Mouse (Mus musculus) duodenum, adult 2 months (tissue): ENCODE measurements around the gene Wnt6. TPM values are rescaled to one million over a fixed set of nuclear protein-coding genes. Genes with fewer than 3 reads are reported as not detected.

Experiments
- polyA plus RNA-seq: library from polyadenylated mRNA; depleted of rRNA; stranded (reverse); fragments of >200 nt; gene quantifications from 2 replicates; pipeline ENCODE4 v1.2.3, GENCODE M21; 2012; ENCODE audit warnings: low replicate concordance; rRNA removed

The Wnt6 gene
- 2.5 and 11.0 TPM in 2 replicates for polyA plus RNA-seq

DNA sequence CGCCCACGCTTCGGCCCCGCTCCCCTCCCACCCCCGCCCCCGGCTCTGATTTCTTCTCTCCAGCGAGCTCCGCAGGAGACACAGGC, at the start of gene Wnt6:
Gene Wnt6 (plus strand): TSS at position 48 of the 86 bp plus-strand sequence.

DNA sequence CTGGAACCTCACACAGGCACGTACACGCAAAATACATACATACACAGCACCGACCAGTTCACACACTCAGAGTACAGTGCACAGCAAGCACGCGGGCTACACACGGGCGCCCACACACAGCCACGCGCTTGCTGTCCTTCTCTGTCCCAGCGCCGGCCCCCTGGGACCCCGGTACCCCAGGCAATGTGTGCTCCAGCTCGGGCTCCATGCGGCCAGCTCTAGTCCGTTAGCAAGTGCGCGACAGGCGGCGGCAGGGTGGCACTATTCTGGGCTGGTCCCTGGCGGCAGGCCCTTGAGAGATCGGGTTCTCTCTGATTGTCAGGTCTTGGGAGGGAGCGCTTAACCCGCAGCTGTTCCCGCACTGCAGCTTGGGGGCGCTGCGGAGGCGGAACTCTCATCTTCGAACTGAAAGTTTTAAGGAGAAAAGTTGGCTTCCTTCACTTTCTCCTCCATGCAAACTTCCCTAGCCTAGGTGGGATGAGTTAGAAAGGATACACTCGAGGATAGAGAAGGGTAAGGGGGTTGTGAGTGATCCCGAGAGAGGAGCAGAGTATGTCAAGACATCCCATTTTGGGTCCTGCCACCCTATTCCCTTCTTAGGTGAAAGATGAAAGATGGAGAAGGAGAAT, 22.9 kb upstream of the Wnt6 start, which contains the start of gene Prkag3:
Gene Prkag3 (minus strand): TSS at position 579 of the 629 bp plus-strand sequence.

DNA sequence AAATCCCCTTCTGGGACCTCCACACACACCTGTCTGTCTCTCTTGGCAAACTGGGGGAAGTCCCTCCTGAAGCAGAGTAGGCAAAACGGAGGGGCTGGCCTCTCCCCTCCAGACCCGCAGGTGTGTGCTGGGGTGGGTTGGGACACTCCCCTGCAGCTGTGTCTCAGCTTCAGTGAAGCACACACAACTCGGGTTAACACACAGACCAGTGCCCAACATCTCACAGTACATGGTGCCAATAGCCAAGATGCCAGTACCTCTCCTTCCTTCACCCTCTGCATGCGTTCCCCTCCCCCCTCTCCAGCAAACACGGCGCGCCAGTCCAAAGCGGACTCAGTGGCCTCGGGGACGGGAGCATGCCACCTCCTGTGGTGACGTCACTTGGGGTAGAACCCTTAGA, 19.6 kb downstream of the Wnt6 start, which contains the start of gene Wnt10a:
Gene Wnt10a (plus strand): TSS at position 268 of the 400 bp plus-strand sequence.

Other genes with a start within 250 kb of the Wnt6 start
- 0.08 TPM in 1 of 2 replicates, not detected in the other for gene Plcd4, start 229.0 kb upstream of the Wnt6 start, polyA plus RNA-seq
- 0.98 and 1.5 TPM in 2 replicates for gene Usp37, start 227.6 kb upstream of the Wnt6 start, polyA plus RNA-seq
- gene Zfp142, start 183.6 kb upstream of the Wnt6 start, polyA plus RNA-seq: 5.8 and 7.8 TPM in 2 replicates
- 5.4 and 7.4 TPM in 2 replicates for gene Bcs1l, start 183.6 kb upstream of the Wnt6 start, polyA plus RNA-seq
- 16.9 and 18.9 TPM in 2 replicates for gene Rnf25, start 170.5 kb upstream of the Wnt6 start, polyA plus RNA-seq
- 0.85 and 1.4 TPM in 2 replicates for gene Stk36, start 170.4 kb upstream of the Wnt6 start, polyA plus RNA-seq
- gene Ttll4, start 110.1 kb upstream of the Wnt6 start, polyA plus RNA-seq: 8.7 and 10.8 TPM in 2 replicates
- gene Cyp27a1, start 58.3 kb upstream of the Wnt6 start, polyA plus RNA-seq: 8.0 and 32.7 TPM in 2 replicates
- gene Prkag3, start 22.7 kb upstream of the Wnt6 start, polyA plus RNA-seq: 0.07 and 0.40 TPM in 2 replicates
- gene Wnt10a, start 19.6 kb downstream of the Wnt6 start, polyA plus RNA-seq: 0.11 and 0.44 TPM in 2 replicates
- 2.2 and 2.5 TPM in 2 replicates for gene Cdk5r2, start 83.0 kb downstream of the Wnt6 start, polyA plus RNA-seq
- gene Fev, start 113.5 kb downstream of the Wnt6 start, polyA plus RNA-seq: 3.2 and 3.6 TPM in 2 replicates
- gene Cryba2, start 121.3 kb downstream of the Wnt6 start, polyA plus RNA-seq: 1.1 and 1.6 TPM in 2 replicates
- 0.07 and 0.20 TPM in 2 replicates for gene Cfap65, start 163.7 kb downstream of the Wnt6 start, polyA plus RNA-seq
- 107 and 239 TPM in 2 replicates for gene Ihh, start 179.8 kb downstream of the Wnt6 start, polyA plus RNA-seq